Mouse (Mus musculus) mouse trophoblast stem cell (cell line): ENCODE measurements around the gene Syt2.

Source experiments
- in situ Hi-C, 2 experiments: fragments of 300-500 bp; cut with MseI, MboI; formaldehyde crosslinking; loops; 2 replicates in 1 of 2; 3 replicates in 1 of 2; pipeline ENCODE4 v1.15.1; 2025

Gene Syt2

GRCm38 (mm10) chr1:134647591-134647990 is 1.1 kb downstream of the Syt2 start:
- in situ Hi-C loops, result loop anchor here in 1 of 2 experiments (5.0 kb wide), 1 partner anchor 205 kb away; no protein-coding TSS in a partner anchor

- in situ Hi-C loops, result loop anchor here in 1 of 2 experiments (25.0 kb wide), 1 partner anchor 186 kb away; no protein-coding TSS in a partner anchor
These were observed 4.3 kb downstream of the Syt2 start for GRCm38 (mm10) chr1:134650816-134651215.

- in situ Hi-C loops, result loop anchor here in 1 of 2 experiments (25.0 kb wide), 1 partner anchor 186 kb away; no protein-coding TSS in a partner anchor
These were observed 4.9 kb downstream of the Syt2 start for GRCm38 (mm10) chr1:134651268-134651850.

- in situ Hi-C loops, result loop anchor here in 1 of 2 experiments (25.0 kb wide), 1 partner anchor 185 kb away; no protein-coding TSS in a partner anchor
These were observed 5.4 kb downstream of the Syt2 start for GRCm38 (mm10) chr1:134651851-134652398.

- in situ Hi-C loops, result loop anchor here in 1 of 2 experiments (25.0 kb wide), 1 partner anchor 184 kb away; no protein-coding TSS in a partner anchor
These were observed 7.3 kb downstream of the Syt2 start for GRCm38 (mm10) chr1:134653603-134654257.

GRCm38 (mm10) chr1:134658841-134659240 is 12.4 kb downstream of the Syt2 start:
- in situ Hi-C loops, result loop anchor here in 1 of 2 experiments (25.0 kb wide), 1 partner anchor 178 kb away; no protein-coding TSS in a partner anchor

- in situ Hi-C loops, result loop anchor here in 1 of 2 experiments (25.0 kb wide), 1 partner anchor 177 kb away; no protein-coding TSS in a partner anchor
These were observed 13.7 kb downstream of the Syt2 start for GRCm38 (mm10) chr1:134660163-134660562.

GRCm38 (mm10) chr1:134671234-134672070 is 25.0 kb downstream of the Syt2 start:
- in situ Hi-C loops, result loop anchor here in 1 of 2 experiments (25.0 kb wide), 1 partner anchor 166 kb away; no protein-coding TSS in a partner anchor

GRCm38 (mm10) chr1:134674312-134674711 is 27.8 kb downstream of the Syt2 start:
- in situ Hi-C loops, result loop anchor here in 1 of 2 experiments (25.0 kb wide), 1 partner anchor 163 kb away; no protein-coding TSS in a partner anchor

- in situ Hi-C loops, result no loop called here
These were observed 33.0 kb downstream of the Syt2 start for GRCm38 (mm10) chr1:134679445-134679844.

GRCm38 (mm10) chr1:134680617-134681016 is 34.1 kb downstream of the Syt2 start:
- in situ Hi-C loops, result no loop called here

GRCm38 (mm10) chr1:134682460-134682859 is 36.0 kb downstream of the Syt2 start:
- in situ Hi-C loops, result no loop called here

- in situ Hi-C loops, result no loop called here
These were observed 40.5 kb downstream of the Syt2 start for GRCm38 (mm10) chr1:134686834-134687421.

- in situ Hi-C loops, result no loop called here
These were observed 49.8 kb downstream of the Syt2 start for GRCm38 (mm10) chr1:134696302-134696701.

- in situ Hi-C loops, result no loop called here
These were observed 50.6 kb downstream of the Syt2 start for GRCm38 (mm10) chr1:134697073-134697472.

- in situ Hi-C loops, result no loop called here
These were observed 51.2 kb downstream of the Syt2 start for GRCm38 (mm10) chr1:134697522-134698250.

GRCm38 (mm10) chr1:134698486-134698885 is 52.0 kb downstream of the Syt2 start:
- in situ Hi-C loops, result no loop called here

- in situ Hi-C loops, result no loop called here
These were observed 52.9 kb downstream of the Syt2 start for GRCm38 (mm10) chr1:134699390-134699789.

- in situ Hi-C loops, result no loop called here
These were observed 53.7 kb downstream of the Syt2 start for GRCm38 (mm10) chr1:134700151-134700550.

GRCm38 (mm10) chr1:134700634-134701033 is 54.2 kb downstream of the Syt2 start:
- in situ Hi-C loops, result no loop called here
